Mouse (Mus musculus) limb, embryonic 14.5 days (tissue): Measurements from ENCODE around the gene Cs. TPM values are rescaled to one million over a fixed set of nuclear protein-coding genes. Genes with fewer than 3 reads are reported as not detected.

ENCODE experiments used
- ATAC-seq: fragments of 200-750 bp; cut with Nextera tagmentation; 2 replicates; pipeline ENCODE4 v1.8.0; 2017; ENCODE audit warnings: low read depth, moderate number of reproducible peaks, moderate TSS enrichment; ENCODE audit not compliant: low FRiP score
- DNase-seq: peaks from one replicate; pipeline ENCODE4 v3.0.0-alpha.2; 2015; ENCODE audit warnings: low spot score
- H3K27ac ChIP-seq: fragments of 300-500 bp; sonication (generic); replicated peaks from 2 replicates; pipeline ENCODE4 v1.5.1; 2014; ENCODE audit warnings: low read depth, mild to moderate bottlenecking, low read length, moderate library complexity, mixed read lengths
- H3K27me3 ChIP-seq: fragments of 300-500 bp; sonication (generic); 2 replicates; pipeline ENCODE4 v1.6.1; 2014; ENCODE audit warnings: low read length, mixed read lengths; ENCODE audit not compliant: control insufficient read depth, insufficient read depth
- H3K36me3 ChIP-seq: fragments of 300-500 bp; sonication (generic); 2 replicates; pipeline ENCODE4 v1.6.1; 2014; ENCODE audit warnings: mild to moderate bottlenecking, low read length, moderate library complexity, mixed read lengths; ENCODE audit not compliant: control insufficient read depth, insufficient read depth
- H3K4me1 ChIP-seq: fragments of 300-500 bp; sonication (generic); 2 replicates; pipeline ENCODE4 v1.6.1; 2014; ENCODE audit warnings: antibody characterized with exemption, low read length, mixed read lengths; ENCODE audit not compliant: control insufficient read depth, insufficient read depth
- H3K4me2 ChIP-seq: fragments of 300-500 bp; sonication (generic); replicated peaks from 2 replicates; pipeline ENCODE4 v1.6.1; 2014; ENCODE audit warnings: low read depth, mild to moderate bottlenecking, low read length, moderate library complexity; ENCODE audit not compliant: severe bottlenecking
- H3K4me3 ChIP-seq: fragments of 300-500 bp; sonication (generic); replicated peaks from 2 replicates; pipeline ENCODE4 v1.5.1; 2014; ENCODE audit warnings: low read length
- H3K9ac ChIP-seq: fragments of 300-500 bp; sonication (generic); 2 replicates; pipeline ENCODE4 v1.6.1; 2014; ENCODE audit warnings: mild to moderate bottlenecking, low read depth, low read length, moderate library complexity; ENCODE audit not compliant: severe bottlenecking
- H3K9me3 ChIP-seq: fragments of 300-500 bp; sonication (generic); 2 replicates; pipeline ENCODE4 v1.6.1; 2016; ENCODE audit warnings: low read length; ENCODE audit not compliant: control insufficient read depth
- POLR2A ChIP-seq: fragments of 200-500 bp; IDR thresholded peaks from 2 replicates; pipeline ENCODE4 v1.8.0; 2012; ENCODE audit warnings: inconsistent platforms, mild to moderate bottlenecking, moderate library complexity, borderline replicate concordance; ENCODE audit not compliant: insufficient read depth, insufficient read length; ENCODE audit errors: extremely low read depth
- WGBS: fragments of 180-500 bp; shearing (Covaris S2); extraction: QIAGEN DNeasy Blood & Tissue Kit; methylation state at CpG from one replicate; pipeline ENCODE4 v1.1.7; 2014; 5-methylcytosine and 5-hydroxymethylcytosine counted together
- polyA plus RNA-seq, 2 experiments: library from polyadenylated mRNA; depleted of rRNA in 1 of 2; stranded (reverse) in 1 of 2; unstranded in 1 of 2; fragments of >200 nt; fragmentation: Nextera tagmentation in 1 of 2; extraction: Ambion mirVana in 1 of 2; gene quantifications; 2 replicates each; pipeline versions ENCODE4 v1.2.1 to v1.2.3; 2012 to 2014

The Cs gene
- polyA plus RNA-seq, 2 experiments: 131 to 174 TPM

- Histone ChIP-seq H3K4me2 (no peak overlapping the region), H3K9me3 (no peaks in the 10 kb centered on the region), H3K36me3 (peaks cover 85% of the 10 kb centered on the region), H3K9ac (no peak overlapping the region), H3K27ac (no peak overlapping the region), H3K4me1 (no peaks in the 10 kb centered on the region), H3K4me3 (no peak overlapping the region), H3K27me3 (no peaks in the 10 kb centered on the region)
- WGBS: 80% methylated on average over 6 of the region's 6 CpGs
- ATAC-seq (no peak), DNase-seq (no peak)
- TF ChIP-seq POLR2A: no peak
Observed at GRCm38 (mm10) chr10:128359226-128359625, 21.7 kb downstream of the Cs start.

- Histone ChIP-seq H3K27me3 (no peaks in the 10 kb centered on the region), H3K36me3 (peaks cover 81% of the 10 kb centered on the region), H3K4me3 (no peak overlapping the region), H3K27ac (no peak overlapping the region), H3K9me3 (no peaks in the 10 kb centered on the region), H3K4me1 (no peaks in the 10 kb centered on the region), H3K4me2 (no peak overlapping the region), H3K9ac (no peak overlapping the region)
- DNase-seq: no peak
- ATAC-seq: no peak
- WGBS: 94% methylated on average over 6 of the region's 6 CpGs
- TF ChIP-seq POLR2A: no peak
Observed at GRCm38 (mm10) chr10:128361836-128362235, 24.3 kb downstream of the Cs start.

DNA sequence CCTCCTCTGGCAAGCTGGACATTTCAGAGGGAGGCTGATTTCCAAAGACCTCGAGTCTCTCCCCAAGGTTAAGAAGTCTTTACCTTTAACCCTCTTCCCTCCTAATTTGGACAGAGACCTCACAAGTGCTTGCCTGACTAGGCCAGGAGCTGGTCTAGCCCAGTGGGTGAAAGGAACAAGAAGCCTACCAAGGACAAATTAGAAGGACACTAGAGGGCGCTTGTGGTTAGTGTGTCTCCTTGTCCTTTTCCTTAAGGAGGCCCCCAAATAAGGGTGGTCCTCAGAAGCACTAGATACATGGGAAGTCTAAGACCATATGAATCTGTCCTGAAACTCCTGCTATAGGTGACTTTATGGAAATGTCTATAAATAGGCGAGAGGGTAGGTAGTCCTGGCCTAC lies 25.0 kb downstream of the Cs start:
- no peak overlapping the region for H3K9ac ChIP-seq
- H3K4me2 ChIP-seq: no peak overlapping the region
- no peaks in the 10 kb centered on the region for H3K27me3 ChIP-seq
- ATAC-seq: no peak
- no peaks in the 10 kb centered on the region for H3K9me3 ChIP-seq
- H3K36me3 ChIP-seq: peaks cover 74% of the 10 kb centered on the region
- no peak for TF ChIP-seq POLR2A
- no peak overlapping the region for H3K27ac ChIP-seq
- peaks cover 3% of the 10 kb centered on the region for H3K4me1 ChIP-seq
- H3K4me3 ChIP-seq: no peak overlapping the region
- 48% methylated on average over 3 of the region's 3 CpGs for WGBS
- DNase-seq: peak; percentile 88

DNA sequence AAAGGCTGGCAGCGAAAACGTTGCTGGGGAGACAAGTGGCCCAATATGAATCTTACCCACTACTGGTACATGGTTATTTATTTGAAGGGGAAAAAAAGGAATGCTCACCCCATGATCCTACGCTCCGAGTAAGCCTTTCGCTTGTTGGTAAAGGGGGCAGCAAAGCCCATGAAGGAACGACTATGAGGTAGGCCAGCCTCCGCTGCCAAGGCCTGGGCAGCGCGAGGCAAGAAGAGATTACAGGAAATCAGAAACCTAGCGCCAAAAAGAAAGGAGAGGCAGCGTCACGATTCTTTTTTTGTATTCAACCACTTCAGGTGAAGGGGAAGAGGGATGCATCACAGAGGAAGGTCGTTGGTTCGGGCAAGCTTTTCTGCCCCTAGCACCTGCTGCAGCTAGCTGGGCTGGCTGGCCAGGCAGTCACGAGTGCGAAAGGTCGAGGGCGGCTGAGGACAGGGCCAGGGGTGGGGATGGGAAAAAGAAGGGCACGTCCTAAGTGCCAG lies 30.4 kb downstream of the Cs start:
- peak overlapping the region; percentile 66 for H3K4me3 ChIP-seq
- 13% methylated on average over 19 of the region's 19 CpGs for WGBS
- peak overlapping the region; percentile 77 for H3K9ac ChIP-seq
- no peaks in the 10 kb centered on the region for H3K9me3 ChIP-seq
- peaks cover 4% of the 10 kb centered on the region for H3K4me1 ChIP-seq
- H3K27me3 ChIP-seq: no peaks in the 10 kb centered on the region
- 0 out of 2 replicates have a peak overlapping the region, but pooled peaks have one; percentile 91 for H3K27ac ChIP-seq
- peak overlapping the region; percentile 77 for H3K4me2 ChIP-seq
- DNase-seq (no peak), ATAC-seq (no peak)
- no peak for TF ChIP-seq POLR2A
- peaks cover 21% of the 10 kb centered on the region for H3K36me3 ChIP-seq

DNA sequence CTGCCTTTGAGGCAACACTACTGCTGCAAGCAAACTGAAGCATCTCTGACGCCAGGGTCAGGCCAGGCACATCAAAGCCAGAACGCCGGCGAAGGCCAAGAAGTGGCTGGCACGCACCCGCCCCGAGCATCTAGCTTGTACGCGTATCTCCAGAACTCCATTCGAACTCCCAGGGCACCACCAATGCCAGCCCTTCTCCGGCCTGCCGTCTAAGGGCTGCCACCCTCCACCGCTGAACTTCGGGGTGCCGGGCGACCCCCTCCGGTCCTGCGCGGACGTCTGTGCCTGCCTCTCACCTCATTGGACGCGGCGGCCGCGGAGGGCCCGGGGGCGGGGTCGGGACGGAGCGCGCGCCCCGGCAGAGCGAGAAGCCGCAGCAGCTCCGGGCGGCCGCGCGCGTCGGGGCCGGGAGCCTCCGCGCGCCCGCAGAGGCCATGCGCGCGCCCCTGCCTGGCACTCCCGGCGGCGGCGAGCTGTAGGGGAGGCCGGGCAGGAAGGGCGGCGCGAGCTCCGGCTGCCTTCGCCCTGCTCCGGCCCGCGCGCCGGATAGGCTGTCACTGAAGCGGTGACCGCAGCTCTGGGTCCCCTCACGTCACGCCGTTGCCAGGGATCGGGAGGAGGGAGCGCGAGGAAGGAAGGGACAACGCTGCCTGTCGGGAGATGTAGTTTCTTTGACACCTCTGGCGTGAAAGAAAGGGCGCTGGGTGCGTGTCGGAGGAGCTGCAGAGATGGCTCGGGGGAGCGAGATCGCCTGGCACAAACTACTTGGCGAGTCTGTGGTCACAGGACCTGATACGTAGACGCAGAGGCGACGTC lies 31.1 kb downstream of the Cs start, which contains the start of gene Coq10a:
Gene Coq10a (minus strand): TSS at position 596 of the 816 bp plus-strand sequence.
- TF ChIP-seq POLR2A: 0 out of 2 replicates have a peak, but pooled peaks have one; percentile 62
- Histone ChIP-seq H3K4me1 (peaks cover 4% of the 10 kb centered on the region), H3K4me3 (peak within 1 kb of the TSS; percentile 66), H3K4me2 (peak within 1 kb of the TSS; percentile 77), H3K27ac (peak within 1 kb of the TSS; percentile 91), H3K27me3 (no peaks in the 10 kb centered on the region), H3K36me3 (peaks cover 15% of the 10 kb centered on the region), H3K9me3 (no peaks in the 10 kb centered on the region), H3K9ac (peak within 1 kb of the TSS; percentile 77)
- DNase-seq (peak; percentile 83), ATAC-seq (peak; percentile 93)
- under 1% methylated on average over 40 of the region's 87 CpGs for WGBS
